Mouse (Mus musculus) lung, embryonic 16.5 days (tissue): ENCODE measurements around the gene Ankrd6. TPM values are rescaled to one million over a fixed set of nuclear protein-coding genes. Genes with fewer than 3 reads are reported as not detected.

Experiments
- ATAC-seq: fragments of 200-750 bp; cut with Nextera tagmentation; 2 replicates; pipeline ENCODE4 v1.8.0; 2017; ENCODE audit warnings: low read depth, mild to moderate bottlenecking, moderate library complexity
- H3K27ac ChIP-seq: fragments of 300-500 bp; sonication (generic); 2 replicates; pipeline ENCODE4 v1.5.1; 2014; ENCODE audit warnings: mild to moderate bottlenecking, control low read depth, low read length
- H3K27me3 ChIP-seq: fragments of 300-500 bp; sonication (generic); 2 replicates; pipeline ENCODE4 v1.6.1; 2014; ENCODE audit warnings: low read depth, low read length, mixed read lengths; ENCODE audit not compliant: control insufficient read depth, insufficient read depth
- H3K36me3 ChIP-seq: fragments of 300-500 bp; sonication (generic); 2 replicates; pipeline ENCODE4 v1.6.1; 2014; ENCODE audit warnings: low read length; ENCODE audit not compliant: control insufficient read depth, insufficient read depth
- H3K4me1 ChIP-seq: fragments of 300-500 bp; sonication (generic); replicated peaks from 2 replicates; pipeline ENCODE4 v1.6.1; 2014; ENCODE audit warnings: low read length, mixed read lengths; ENCODE audit not compliant: control insufficient read depth, insufficient read depth
- H3K4me2 ChIP-seq: fragments of 300-500 bp; sonication (generic); 2 replicates; pipeline ENCODE4 v1.6.1; 2014; ENCODE audit warnings: low read depth, low read length, control low read depth
- H3K4me3 ChIP-seq: fragments of 300-500 bp; sonication (generic); 2 replicates; pipeline ENCODE4 v1.5.1; 2014; ENCODE audit warnings: mild to moderate bottlenecking, low read length, control low read depth
- H3K9ac ChIP-seq: fragments of 300-500 bp; sonication (generic); 2 replicates; pipeline ENCODE4 v1.6.1; 2014; ENCODE audit warnings: low read length, control low read depth
- H3K9me3 ChIP-seq: fragments of 300-500 bp; sonication (generic); 2 replicates; pipeline ENCODE4 v1.6.1; 2016; ENCODE audit warnings: low read length; ENCODE audit not compliant: control insufficient read depth
- WGBS: fragments of 180-500 bp; shearing (Covaris S2); extraction: QIAGEN DNeasy Blood & Tissue Kit; methylation state at CpG from one replicate; pipeline ENCODE4 v1.1.7; 2014; 5-methylcytosine and 5-hydroxymethylcytosine counted together
- polyA plus RNA-seq: library from polyadenylated mRNA; unstranded; fragments of >200 nt; fragmentation: Nextera tagmentation; extraction: Ambion mirVana; gene quantifications from 2 replicates; pipeline ENCODE4 v1.2.1, GENCODE M21; 2015

Ankrd6 gene
- polyA plus RNA-seq = 2.6 and 3.6 TPM in 2 replicates

- H3K4me1 ChIP-seq = peaks cover 9% of the 10 kb centered on the region
- no peak within 1 kb of the TSS for H3K27ac ChIP-seq
- H3K9ac ChIP-seq = peak within 1 kb of the TSS; percentile 70
- peak within 1 kb of the TSS; percentile 75 for H3K4me3 ChIP-seq
- peaks cover 11% of the 10 kb centered on the region for H3K27me3 ChIP-seq
- H3K36me3 ChIP-seq = no peaks in the 10 kb centered on the region
- WGBS = under 1% methylated on average over 59 of the region's 66 CpGs
- no peaks in the 10 kb centered on the region for H3K9me3 ChIP-seq
- H3K4me2 ChIP-seq = peak within 1 kb of the TSS; percentile 95
- ATAC-seq = peak; percentile 96
Measured at GRCm38 (mm10) chr4:32950356-32951034, at the start of gene Ankrd6. Ankrd6 (minus strand) TSS chr4:32950841.

GRCm38 (mm10) chr4:32998996-32999395 lies 48.4 kb upstream of the Ankrd6 start:
- ATAC-seq = no peak
- no peak overlapping the region for H3K9ac ChIP-seq
- 89% methylated on average over 8 of the region's 8 CpGs for WGBS
- H3K4me1 ChIP-seq = no peaks in the 10 kb centered on the region
- no peak overlapping the region for H3K4me3 ChIP-seq
- H3K27ac ChIP-seq = no peak overlapping the region
- no peaks in the 10 kb centered on the region for H3K27me3 ChIP-seq
- 0 out of 2 replicates have a peak, but pooled peaks cover 2% of the 10 kb centered on the region for H3K9me3 ChIP-seq
- no peaks in the 10 kb centered on the region for H3K36me3 ChIP-seq
- H3K4me2 ChIP-seq = no peak overlapping the region

- H3K4me1 ChIP-seq = no peaks in the 10 kb centered on the region
- no peaks in the 10 kb centered on the region for H3K27me3 ChIP-seq
- H3K9me3 ChIP-seq = 0 out of 2 replicates have a peak, but pooled peaks cover 2% of the 10 kb centered on the region
- no peak overlapping the region for H3K4me3 ChIP-seq
- no peaks in the 10 kb centered on the region for H3K36me3 ChIP-seq
- no peak overlapping the region for H3K27ac ChIP-seq
- no peak overlapping the region for H3K4me2 ChIP-seq
- H3K9ac ChIP-seq = no peak overlapping the region
- 86% methylated on average over 5 of the region's 5 CpGs for WGBS
- no peak for ATAC-seq
Measured at GRCm38 (mm10) chr4:32997571-32997970, 46.9 kb upstream of the Ankrd6 start.

GRCm38 (mm10) chr4:32996083-32996482 lies 45.4 kb upstream of the Ankrd6 start:
- 91% methylated on average over 5 of the region's 5 CpGs for WGBS
- Histone ChIP-seq H3K9ac (no peak overlapping the region), H3K27ac (no peak overlapping the region), H3K4me1 (no peaks in the 10 kb centered on the region), H3K36me3 (no peaks in the 10 kb centered on the region), H3K27me3 (no peaks in the 10 kb centered on the region), H3K4me3 (no peak overlapping the region), H3K9me3 (0 out of 2 replicates have a peak, but pooled peaks cover 2% of the 10 kb centered on the region), H3K4me2 (no peak overlapping the region)
- ATAC-seq = no peak

- H3K4me2 ChIP-seq = no peak overlapping the region
- WGBS = 69% methylated on average over 3 of the region's 3 CpGs
Measured at GRCm38 (mm10) chr4:32994168-32994567, 43.5 kb upstream of the Ankrd6 start.

GRCm38 (mm10) chr4:32989346-32989745 lies 38.7 kb upstream of the Ankrd6 start:
- no peak overlapping the region for H3K9ac ChIP-seq
- no peak for ATAC-seq
- no peaks in the 10 kb centered on the region for H3K4me1 ChIP-seq
- no peak overlapping the region for H3K4me2 ChIP-seq
- 0 out of 2 replicates have a peak, but pooled peaks cover 4% of the 10 kb centered on the region for H3K9me3 ChIP-seq
- H3K27me3 ChIP-seq = peaks cover 8% of the 10 kb centered on the region
- no peak overlapping the region for H3K4me3 ChIP-seq
- 73% methylated on average over 2 of the region's 2 CpGs for WGBS
- H3K27ac ChIP-seq = no peak overlapping the region
- H3K36me3 ChIP-seq = no peaks in the 10 kb centered on the region

More at GRCm38 (mm10) chr4:32994168-32994567, 43.5 kb upstream of the Ankrd6 start:
- H3K27ac ChIP-seq = no peak overlapping the region
- H3K4me1 ChIP-seq = no peaks in the 10 kb centered on the region
- H3K4me3 ChIP-seq = no peak overlapping the region
- H3K9ac ChIP-seq = no peak overlapping the region
- no peaks in the 10 kb centered on the region for H3K36me3 ChIP-seq
- no peaks in the 10 kb centered on the region for H3K27me3 ChIP-seq
- no peak for ATAC-seq
- 0 out of 2 replicates have a peak, but pooled peaks cover 2% of the 10 kb centered on the region for H3K9me3 ChIP-seq

- Histone ChIP-seq H3K9ac (no peak overlapping the region), H3K4me2 (no peak overlapping the region), H3K4me1 (no peaks in the 10 kb centered on the region), H3K9me3 (0 out of 2 replicates have a peak, but pooled peaks cover 2% of the 10 kb centered on the region), H3K27me3 (peaks cover 11% of the 10 kb centered on the region), H3K36me3 (no peaks in the 10 kb centered on the region), H3K4me3 (no peak overlapping the region), H3K27ac (no peak overlapping the region)
- ATAC-seq = no peak
- 53% methylated on average over 3 of the region's 3 CpGs for WGBS
Measured at GRCm38 (mm10) chr4:32987006-32987405, 36.4 kb upstream of the Ankrd6 start.

- 20% methylated on average over 3 of the region's 3 CpGs for WGBS
- Histone ChIP-seq H3K27ac (no peak overlapping the region), H3K27me3 (peaks cover 13% of the 10 kb centered on the region), H3K4me2 (no peak overlapping the region), H3K4me1 (no peaks in the 10 kb centered on the region), H3K9ac (no peak overlapping the region), H3K36me3 (no peaks in the 10 kb centered on the region), H3K9me3 (0 out of 2 replicates have a peak, but pooled peaks cover 2% of the 10 kb centered on the region), H3K4me3 (no peak overlapping the region)
- ATAC-seq = no peak
Measured at GRCm38 (mm10) chr4:32985684-32986083, 35.0 kb upstream of the Ankrd6 start.

GRCm38 (mm10) chr4:32984801-32985675 lies 34.4 kb upstream of the Ankrd6 start:
- Histone ChIP-seq H3K9ac (no peak overlapping the region), H3K36me3 (no peaks in the 10 kb centered on the region), H3K9me3 (0 out of 2 replicates have a peak, but pooled peaks cover 2% of the 10 kb centered on the region), H3K27ac (no peak overlapping the region), H3K27me3 (peaks cover 13% of the 10 kb centered on the region), H3K4me3 (no peak overlapping the region; the same call in 1 of the 2 replicates), H3K4me2 (peak overlapping the region; percentile 99; the same call in 1 of the 2 replicates), H3K4me1 (no peaks in the 10 kb centered on the region)
- no peak for ATAC-seq
- WGBS = 25% methylated on average over 13 of the region's 13 CpGs
